ENCODE assay signal across 27 mouse cellular contexts in the genomic region with DNA sequence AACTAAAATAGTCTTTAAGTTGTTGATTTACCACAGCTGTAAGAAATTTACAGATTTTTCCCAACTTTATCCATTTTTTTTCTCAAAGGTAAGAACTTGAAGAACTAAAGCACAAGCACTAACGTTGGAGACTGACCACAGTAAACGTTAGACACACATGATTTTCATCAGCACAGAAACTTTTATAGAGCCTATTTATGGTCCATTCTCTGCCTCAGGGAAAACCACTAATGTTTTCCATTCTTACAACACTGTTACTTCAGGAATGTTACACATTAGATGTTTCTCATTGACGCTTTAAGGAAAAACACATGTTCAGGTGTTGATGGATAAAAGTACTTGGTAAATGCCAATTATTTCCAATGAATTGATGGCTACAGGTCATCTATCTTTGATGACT.
DNase-seq lines count a peak whose midpoint lies in the region; ATAC-seq and TF ChIP-seq lines count a peak whose summit lies in the region.
"Had no signal": no experiment of that assay in that cellular context is flagged by ENCODE, and none has a peak within 500 bp of the region (broad histone marks: within the 10 kb centered on the region; RNA-seq: fewer than 3 reads in every experiment).

No protein-coding gene starts in this region.

- H3K4me2 ChIP-seq in embryonic facial prominence, embryonic 11.5 days (ENCODE audit: low read depth, low read length), result no peak overlapping the region
- no peak overlapping the region for H3K4me2 ChIP-seq in embryonic facial prominence, embryonic 14.5 days (ENCODE audit: low read depth, low read length)
- H3K4me2 ChIP-seq in limb, embryonic 14.5 days (replicated peaks; ENCODE audit: low read depth, low read length, severe bottlenecking), result no peak overlapping the region
- H3K4me2 ChIP-seq: embryonic facial prominence, embryonic 15.5 days; heart, embryonic 12.5 days; heart, embryonic 15.5 days; hindbrain, embryonic 13.5 days had no signal

- no peaks in the 10 kb centered on the region for H3K9me3 ChIP-seq in embryonic facial prominence, embryonic 11.5 days (replicated peaks; ENCODE audit: control insufficient read depth, low read length)
- no peaks in the 10 kb centered on the region for H3K9me3 ChIP-seq in embryonic facial prominence, embryonic 10.5 days
- no peaks in the 10 kb centered on the region for H3K9me3 ChIP-seq in embryonic facial prominence, embryonic 14.5 days (ENCODE audit: control insufficient read depth, low read length)
- H3K9me3 ChIP-seq in limb, embryonic 14.5 days (ENCODE audit: control insufficient read depth, low read length), result no peaks in the 10 kb centered on the region
- H3K9me3 ChIP-seq: embryonic facial prominence, embryonic 15.5 days; heart, embryonic 12.5 days; heart, embryonic 15.5 days; hindbrain, embryonic 10.5 days had no signal

- H3K27ac ChIP-seq in embryonic facial prominence, embryonic 11.5 days (replicated peaks; ENCODE audit: low read depth, low read length), result no peak overlapping the region
- H3K27ac ChIP-seq in embryonic facial prominence, embryonic 10.5 days (replicated peaks), result no peak overlapping the region
- no peak overlapping the region for H3K27ac ChIP-seq in embryonic facial prominence, embryonic 14.5 days (replicated peaks; ENCODE audit: low read depth, low read length)
- no peak overlapping the region for H3K27ac ChIP-seq in limb, embryonic 14.5 days (replicated peaks; ENCODE audit: low read depth, low read length)
- H3K27ac ChIP-seq: embryonic facial prominence, embryonic 15.5 days; heart, embryonic 15.5 days; hindbrain, embryonic 10.5 days; hindbrain, embryonic 13.5 days; hindbrain, postnatal 0 days had no signal

- TF ChIP-seq POLR2A in limb, embryonic 14.5 days (IDR thresholded peaks at IDR 0.05; ENCODE audit: borderline replicate concordance, extremely low read depth, insufficient read depth, insufficient read length), result no peak

- no peaks in the 10 kb centered on the region for H3K4me1 ChIP-seq in embryonic facial prominence, embryonic 11.5 days (ENCODE audit: control insufficient read depth, insufficient read depth, low read length)
- no peaks in the 10 kb centered on the region for H3K4me1 ChIP-seq in embryonic facial prominence, embryonic 10.5 days
- H3K4me1 ChIP-seq in embryonic facial prominence, embryonic 14.5 days (ENCODE audit: control insufficient read depth, insufficient read depth, low read length), result no peaks in the 10 kb centered on the region
- H3K4me1 ChIP-seq in limb, embryonic 14.5 days (ENCODE audit: control insufficient read depth, insufficient read depth, low read length), result no peaks in the 10 kb centered on the region
- H3K4me1 ChIP-seq: embryonic facial prominence, embryonic 15.5 days; heart, embryonic 12.5 days; heart, embryonic 15.5 days; hindbrain, embryonic 10.5 days; hindbrain, embryonic 13.5 days had no signal

- no peaks in the 10 kb centered on the region for H3K27me3 ChIP-seq in embryonic facial prominence, embryonic 11.5 days (ENCODE audit: control insufficient read depth, insufficient read depth, low read length)
- H3K27me3 ChIP-seq in embryonic facial prominence, embryonic 10.5 days (replicated peaks; ENCODE audit: low read depth, poor library complexity, severe bottlenecking), result no peaks in the 10 kb centered on the region
- H3K27me3 ChIP-seq in embryonic facial prominence, embryonic 14.5 days (replicated peaks; ENCODE audit: control insufficient read depth, insufficient read depth, low read length), result no peaks in the 10 kb centered on the region
- H3K27me3 ChIP-seq in limb, embryonic 14.5 days (ENCODE audit: control insufficient read depth, insufficient read depth, low read length), result no peaks in the 10 kb centered on the region
- H3K27me3 ChIP-seq: embryonic facial prominence, embryonic 15.5 days; heart, embryonic 12.5 days; heart, embryonic 15.5 days; hindbrain, embryonic 13.5 days had no signal

- DNase-seq in embryonic facial prominence, embryonic 11.5 days (ENCODE audit: low spot score), result peak; percentile 47
- no peak for DNase-seq in embryonic facial prominence, embryonic 10.5 days (ENCODE audit: low spot score)
- DNase-seq in embryonic facial prominence, embryonic 14.5 days (ENCODE audit: low spot score), result peak; percentile 37
- peak; percentile 64 for DNase-seq in hindlimb bud, embryonic 11.5 days (ENCODE audit: extremely low spot score, low read depth, low spot score)
- peak; percentile 80 for DNase-seq in limb, embryonic 14.5 days (ENCODE audit: low spot score)
- DNase-seq in left cerebral cortex, adult 18-20 months (ENCODE audit: low spot score in 2 of 2), result no peak
- no peak for DNase-seq in spleen, adult 18-20 months
- DNase-seq: adrenal gland, adult 2 months; adrenal gland, postnatal 14 days; cerebellum, adult 11 months; cerebellum, adult 2 months; cerebellum, adult 9-11 months; cerebellum, postnatal 25 days; forebrain, postnatal 0 days; gastrocnemius, postnatal 25 days; heart, adult 18-20 months; heart, postnatal 10 days; heart, postnatal 36 days had no signal

- no peak overlapping the region for H3K9ac ChIP-seq in embryonic facial prominence, embryonic 11.5 days (replicated peaks; ENCODE audit: low read length)
- H3K9ac ChIP-seq in embryonic facial prominence, embryonic 14.5 days (ENCODE audit: low read depth, low read length), result no peak overlapping the region
- no peak overlapping the region for H3K9ac ChIP-seq in limb, embryonic 14.5 days (ENCODE audit: low read depth, low read length, severe bottlenecking)
- H3K9ac ChIP-seq: embryonic facial prominence, embryonic 15.5 days; forebrain, postnatal 0 days; heart, embryonic 12.5 days; heart, embryonic 15.5 days; hindbrain, embryonic 13.5 days had no signal

- H3K4me3 ChIP-seq in embryonic facial prominence, embryonic 11.5 days (ENCODE audit: low read depth, low read length), result no peak overlapping the region
- H3K4me3 ChIP-seq in embryonic facial prominence, embryonic 10.5 days, result no peak overlapping the region
- no peak overlapping the region for H3K4me3 ChIP-seq in embryonic facial prominence, embryonic 14.5 days (ENCODE audit: low read depth, low read length)
- H3K4me3 ChIP-seq in limb, embryonic 14.5 days (replicated peaks; ENCODE audit: low read length), result no peak overlapping the region
- H3K4me3 ChIP-seq: embryonic facial prominence, embryonic 15.5 days; heart, embryonic 12.5 days; heart, embryonic 15.5 days; hindbrain, embryonic 10.5 days; hindbrain, embryonic 13.5 days had no signal

- no peaks in the 10 kb centered on the region for H3K36me3 ChIP-seq in embryonic facial prominence, embryonic 11.5 days (replicated peaks; ENCODE audit: control insufficient read depth, insufficient read depth, low read depth, low read length)
- H3K36me3 ChIP-seq in embryonic facial prominence, embryonic 10.5 days (replicated peaks), result no peaks in the 10 kb centered on the region
- no peaks in the 10 kb centered on the region for H3K36me3 ChIP-seq in embryonic facial prominence, embryonic 14.5 days (ENCODE audit: control insufficient read depth, insufficient read depth, low read length)
- no peaks in the 10 kb centered on the region for H3K36me3 ChIP-seq in limb, embryonic 14.5 days (ENCODE audit: control insufficient read depth, insufficient read depth, low read length)
- H3K36me3 ChIP-seq: embryonic facial prominence, embryonic 15.5 days; heart, embryonic 12.5 days; heart, embryonic 15.5 days; hindbrain, embryonic 10.5 days; hindbrain, embryonic 13.5 days had no signal

- ATAC-seq in embryonic facial prominence, embryonic 11.5 days (replicated peaks; ENCODE audit: insufficient number of reproducible peaks, low FRiP score, low TSS enrichment, low read depth), result no peak
- no peak for ATAC-seq in embryonic facial prominence, embryonic 14.5 days (ENCODE audit: low read depth)
- peak; percentile 65 for ATAC-seq in limb, embryonic 14.5 days (ENCODE audit: low FRiP score, low read depth)
- ATAC-seq: CD4-positive, CD25-positive, alpha-beta regulatory T cell, adult 4 months; forebrain, embryonic 14.5 days; hindbrain, postnatal 0 days; intestine, postnatal 0 days had no signal

- WGBS in embryonic facial prominence, embryonic 11.5 days, result 58% methylated on average over 3 of the region's 3 CpGs
- 58% methylated on average over 3 of the region's 3 CpGs for WGBS in embryonic facial prominence, embryonic 10.5 days
- 44% methylated on average over 3 of the region's 3 CpGs for WGBS in embryonic facial prominence, embryonic 14.5 days
- 7% methylated on average over 3 of the region's 3 CpGs for WGBS in limb, embryonic 14.5 days

Comparison
In these comparisons a context has a peak if more than half of its experiments do, and no peak if none do; other contexts are left out.
1. DNase-seq: peak in embryonic facial prominence, embryonic 11.5 days (single experiment), embryonic facial prominence, embryonic 14.5 days (single experiment), hindlimb bud, embryonic 11.5 days (single experiment) and limb, embryonic 14.5 days (single experiment); none in embryonic facial prominence, embryonic 10.5 days (single experiment), left cerebral cortex, adult 18-20 months (0 of 2) and spleen, adult 18-20 months (0 of 2).